Mouse (Mus musculus): ENCODE results near the gene Folr1. TPM values are rescaled to one million over a fixed set of nuclear protein-coding genes. Genes with fewer than 3 reads are reported as not detected.

Gene Folr1
- polyA plus RNA-seq, 1 experiment from 2014 or later: 1.0 TPM

- 84% methylated on average over 11 of the region's 11 CpGs for WGBS
- Histone ChIP-seq H3K4me1 (no peaks in the 10 kb centered on the region), H3K9ac (no peak overlapping the region), H3K4me3 (no peak overlapping the region), H3K4me2 (replicated peaks) (no peak overlapping the region), H3K9me3 (no peaks in the 10 kb centered on the region), H3K36me3 (no peaks in the 10 kb centered on the region), H3K27me3 (replicated peaks) (no peaks in the 10 kb centered on the region), H3K27ac (no peak overlapping the region)
- ATAC-seq (ENCODE audit: low FRiP score, low read depth): no peak
Measured at GRCm38 (mm10) chr7:101866491-101867265, 3.9 kb downstream of the Folr1 start.

GRCm38 (mm10) chr7:101863415-101863814 lies 7.2 kb downstream of the Folr1 start, which contains the start of gene Anapc15:
Gene Anapc15 (plus strand): TSS chr7:101863715.
- WGBS: 84% methylated on average over 3 of the region's 3 CpGs
- Histone ChIP-seq H3K4me3 (no peak within 1 kb of the TSS), H3K4me1 (no peaks in the 10 kb centered on the region), H3K9ac (no peak within 1 kb of the TSS), H3K27me3 (replicated peaks) (no peaks in the 10 kb centered on the region), H3K9me3 (no peaks in the 10 kb centered on the region), H3K36me3 (no peaks in the 10 kb centered on the region), H3K27ac (no peak within 1 kb of the TSS), H3K4me2 (replicated peaks) (no peak within 1 kb of the TSS)
- no peak for ATAC-seq (ENCODE audit: low FRiP score, low read depth)

GRCm38 (mm10) chr7:101862291-101862690 lies 8.3 kb downstream of the Folr1 start:
- H3K9me3 ChIP-seq: no peaks in the 10 kb centered on the region
- no peaks in the 10 kb centered on the region for H3K27me3 ChIP-seq (replicated peaks)
- ATAC-seq (ENCODE audit: low FRiP score, low read depth): no peak
- 75% methylated on average over 3 of the region's 3 CpGs for WGBS
- no peaks in the 10 kb centered on the region for H3K4me1 ChIP-seq
- H3K4me3 ChIP-seq: no peak overlapping the region
- H3K9ac ChIP-seq: no peak overlapping the region
- H3K27ac ChIP-seq: no peak overlapping the region
- no peak overlapping the region for H3K4me2 ChIP-seq (replicated peaks)
- H3K36me3 ChIP-seq: no peaks in the 10 kb centered on the region

GRCm38 (mm10) chr7:101860978-101861377 lies 9.6 kb downstream of the Folr1 start:
- H3K9me3 ChIP-seq: no peaks in the 10 kb centered on the region
- no peaks in the 10 kb centered on the region for H3K27me3 ChIP-seq (replicated peaks)
- H3K9ac ChIP-seq: no peak overlapping the region
- no peak for ATAC-seq (ENCODE audit: low FRiP score, low read depth)
- no peak overlapping the region for H3K27ac ChIP-seq
- H3K36me3 ChIP-seq: no peaks in the 10 kb centered on the region
- no peaks in the 10 kb centered on the region for H3K4me1 ChIP-seq
- H3K4me3 ChIP-seq: no peak overlapping the region
- no peak overlapping the region for H3K4me2 ChIP-seq (replicated peaks)

GRCm38 (mm10) chr7:101858362-101858761 lies 12.2 kb downstream of the Folr1 start:
- no peaks in the 10 kb centered on the region for H3K9me3 ChIP-seq
- H3K9ac ChIP-seq: no peak overlapping the region
- no peaks in the 10 kb centered on the region for H3K4me1 ChIP-seq
- no peak overlapping the region for H3K4me3 ChIP-seq
- no peak overlapping the region for H3K4me2 ChIP-seq (replicated peaks)
- H3K36me3 ChIP-seq: no peaks in the 10 kb centered on the region
- no peak for ATAC-seq (ENCODE audit: low FRiP score, low read depth)
- no peak overlapping the region for H3K27ac ChIP-seq
- no peaks in the 10 kb centered on the region for H3K27me3 ChIP-seq (replicated peaks)
- WGBS: 87% methylated on average over 9 of the region's 9 CpGs

- ATAC-seq (ENCODE audit: low FRiP score, low read depth): no peak
- Histone ChIP-seq H3K4me1 (no peaks in the 10 kb centered on the region), H3K4me2 (replicated peaks) (no peak within 1 kb of the TSS), H3K9me3 (no peaks in the 10 kb centered on the region), H3K27ac (no peak within 1 kb of the TSS), H3K36me3 (no peaks in the 10 kb centered on the region), H3K9ac (no peak within 1 kb of the TSS), H3K27me3 (replicated peaks) (no peaks in the 10 kb centered on the region), H3K4me3 (no peak within 1 kb of the TSS)
- WGBS: 91% methylated on average over 4 of the region's 4 CpGs
Measured at GRCm38 (mm10) chr7:101857094-101857493, 13.5 kb downstream of the Folr1 start, which contains the start of gene Folr2. Gene Folr2 (minus strand): TSS chr7:101857194.

GRCm38 (mm10) chr7:101853816-101854215 lies 16.8 kb downstream of the Folr1 start:
- ATAC-seq (ENCODE audit: low FRiP score, low read depth): no peak
- 90% methylated on average over 2 of the region's 2 CpGs for WGBS
- H3K27ac ChIP-seq: no peak overlapping the region
- no peak overlapping the region for H3K4me3 ChIP-seq
- no peaks in the 10 kb centered on the region for H3K9me3 ChIP-seq
- H3K27me3 ChIP-seq (replicated peaks): no peaks in the 10 kb centered on the region
- H3K4me2 ChIP-seq (replicated peaks): no peak overlapping the region
- H3K4me1 ChIP-seq: no peaks in the 10 kb centered on the region
- no peak overlapping the region for H3K9ac ChIP-seq
- no peaks in the 10 kb centered on the region for H3K36me3 ChIP-seq

- H3K27me3 ChIP-seq (replicated peaks): no peaks in the 10 kb centered on the region
- ATAC-seq (ENCODE audit: low FRiP score, low read depth): no peak
- 87% methylated on average over 6 of the region's 6 CpGs for WGBS
- H3K4me2 ChIP-seq (replicated peaks): no peak overlapping the region
- H3K9ac ChIP-seq: no peak overlapping the region
- no peak overlapping the region for H3K27ac ChIP-seq
- H3K4me3 ChIP-seq: no peak overlapping the region
- no peaks in the 10 kb centered on the region for H3K9me3 ChIP-seq
- no peaks in the 10 kb centered on the region for H3K36me3 ChIP-seq
- H3K4me1 ChIP-seq: no peaks in the 10 kb centered on the region
Measured at GRCm38 (mm10) chr7:101852846-101853245, 17.7 kb downstream of the Folr1 start.

GRCm38 (mm10) chr7:101851689-101852088 lies 18.9 kb downstream of the Folr1 start:
- no peaks in the 10 kb centered on the region for H3K9me3 ChIP-seq
- H3K27me3 ChIP-seq (replicated peaks): no peaks in the 10 kb centered on the region
- no peak overlapping the region for H3K9ac ChIP-seq
- no peak overlapping the region for H3K4me2 ChIP-seq (replicated peaks)
- ATAC-seq (ENCODE audit: low FRiP score, low read depth): no peak
- H3K36me3 ChIP-seq: no peaks in the 10 kb centered on the region
- no peak overlapping the region for H3K4me3 ChIP-seq
- no peaks in the 10 kb centered on the region for H3K4me1 ChIP-seq
- WGBS: 85% methylated on average over 6 of the region's 6 CpGs
- H3K27ac ChIP-seq: no peak overlapping the region

GRCm38 (mm10) chr7:101847934-101848333 lies 22.7 kb downstream of the Folr1 start:
- Histone ChIP-seq H3K9me3 (no peaks in the 10 kb centered on the region), H3K36me3 (no peaks in the 10 kb centered on the region), H3K9ac (no peak overlapping the region), H3K4me3 (no peak overlapping the region), H3K4me2 (replicated peaks) (no peak overlapping the region), H3K27ac (no peak overlapping the region), H3K27me3 (replicated peaks) (no peaks in the 10 kb centered on the region), H3K4me1 (no peaks in the 10 kb centered on the region)
- no peak for ATAC-seq (ENCODE audit: low FRiP score, low read depth)
- 100% methylated on average over 1 of the region's 1 CpGs for WGBS

- H3K27ac ChIP-seq: no peak overlapping the region
- no peaks in the 10 kb centered on the region for H3K36me3 ChIP-seq
- H3K4me3 ChIP-seq: no peak overlapping the region
- H3K9me3 ChIP-seq: no peaks in the 10 kb centered on the region
- H3K4me1 ChIP-seq: no peaks in the 10 kb centered on the region
- 72% methylated on average over 6 of the region's 6 CpGs for WGBS
- no peak overlapping the region for H3K4me2 ChIP-seq (replicated peaks)
- no peak for ATAC-seq (ENCODE audit: low FRiP score, low read depth)
- no peaks in the 10 kb centered on the region for H3K27me3 ChIP-seq (replicated peaks)
- H3K9ac ChIP-seq: no peak overlapping the region
Measured at GRCm38 (mm10) chr7:101844186-101844585, 26.4 kb downstream of the Folr1 start.

GRCm38 (mm10) chr7:101837606-101838471 lies 32.7 kb downstream of the Folr1 start, which contains the start of gene Inppl1:
Gene Inppl1 (minus strand): TSS chr7:101838229.
- ATAC-seq (ENCODE audit: low FRiP score, low read depth): peak; percentile 61
- Histone ChIP-seq H3K27ac (peak within 1 kb of the TSS; percentile 64), H3K4me1 (peaks cover 40% of the 10 kb centered on the region), H3K9ac (peak within 1 kb of the TSS; percentile 94), H3K36me3 (no peaks in the 10 kb centered on the region), H3K27me3 (replicated peaks) (no peaks in the 10 kb centered on the region), H3K4me3 (peak within 1 kb of the TSS; percentile 76), H3K4me2 (replicated peaks) (peak within 1 kb of the TSS; percentile 93), H3K9me3 (no peaks in the 10 kb centered on the region)
- under 1% methylated on average over 64 of the region's 64 CpGs for WGBS
